Mouse (Mus musculus): Measurements from ENCODE around the gene Hspa2.
A peak's percentile ranks its signal among the peaks of the same experiment; 100 is the strongest.

Hspa2 gene

GRCm38 (mm10) chr12:76377726-76378125 lies 26.2 kb upstream of the Hspa2 start:
- no peak for DNase-seq (ENCODE audit: low spot score)

- no peak for DNase-seq (ENCODE audit: low spot score)
Observed at GRCm38 (mm10) chr12:76378556-76378955, 25.4 kb upstream of the Hspa2 start.

GRCm38 (mm10) chr12:76380151-76380550 lies 23.8 kb upstream of the Hspa2 start:
- DNase-seq (ENCODE audit: low spot score) = no peak

- DNase-seq (ENCODE audit: low spot score) = peak; percentile 25
Observed at GRCm38 (mm10) chr12:76385342-76385741, 18.6 kb upstream of the Hspa2 start.

GRCm38 (mm10) chr12:76388794-76389193 lies 15.2 kb upstream of the Hspa2 start:
- no peak for DNase-seq (ENCODE audit: low spot score)

- DNase-seq (ENCODE audit: low spot score) = no peak
Observed at GRCm38 (mm10) chr12:76391595-76392271, 12.2 kb upstream of the Hspa2 start.

- DNase-seq (ENCODE audit: low spot score) = no peak
Observed at GRCm38 (mm10) chr12:76392979-76393378, 11.0 kb upstream of the Hspa2 start.

GRCm38 (mm10) chr12:76397281-76397680 lies 6.7 kb upstream of the Hspa2 start:
- no peak for DNase-seq (ENCODE audit: low spot score)

- no peak for DNase-seq (ENCODE audit: low spot score)
Observed at GRCm38 (mm10) chr12:76401674-76402073, 2.3 kb upstream of the Hspa2 start.

GRCm38 (mm10) chr12:76402991-76403885 lies 738 bp upstream of the Hspa2 start:
- no peak for DNase-seq (ENCODE audit: low spot score)

GRCm38 (mm10) chr12:76404836-76405182 lies 833 bp downstream of the Hspa2 start:
- DNase-seq (ENCODE audit: low spot score) = no peak

- DNase-seq (ENCODE audit: low spot score) = no peak
Observed at GRCm38 (mm10) chr12:76405183-76405970, 1.4 kb downstream of the Hspa2 start.

- DNase-seq (ENCODE audit: low spot score) = no peak
Observed at GRCm38 (mm10) chr12:76405971-76406370, 2.0 kb downstream of the Hspa2 start.

- DNase-seq (ENCODE audit: low spot score) = no peak
Observed at GRCm38 (mm10) chr12:76407184-76407583, 3.2 kb downstream of the Hspa2 start.

- no peak for DNase-seq (ENCODE audit: low spot score)
Observed at GRCm38 (mm10) chr12:76409166-76409565, 5.2 kb downstream of the Hspa2 start.

GRCm38 (mm10) chr12:76415383-76416010 lies 11.5 kb downstream of the Hspa2 start:
- no peak for DNase-seq (ENCODE audit: low spot score)

GRCm38 (mm10) chr12:76417433-76417854 lies 13.5 kb downstream of the Hspa2 start, which contains the start of gene Ppp1r36:
Gene Ppp1r36 (plus strand): TSS chr12:76417538.
- no peak for DNase-seq (ENCODE audit: low spot score)

- no peak for DNase-seq (ENCODE audit: low spot score)
Observed at GRCm38 (mm10) chr12:76418346-76418745, 14.4 kb downstream of the Hspa2 start.

- no peak for DNase-seq (ENCODE audit: low spot score)
Observed at GRCm38 (mm10) chr12:76425256-76425655, 21.3 kb downstream of the Hspa2 start.

- no peak for DNase-seq (ENCODE audit: low spot score)
Observed at GRCm38 (mm10) chr12:76427546-76427945, 23.6 kb downstream of the Hspa2 start.

GRCm38 (mm10) chr12:76430879-76431406 lies 27.0 kb downstream of the Hspa2 start:
- no peak for DNase-seq (ENCODE audit: low spot score)

- no peak for DNase-seq (ENCODE audit: low spot score)
Observed at GRCm38 (mm10) chr12:76431431-76431830, 27.5 kb downstream of the Hspa2 start.
